Mouse (Mus musculus): ENCODE results near the gene Reg4. TPM values are rescaled to one million over a fixed set of nuclear protein-coding genes. Genes with fewer than 3 reads are reported as not detected.

The Reg4 gene
- polyA plus RNA-seq, 1 experiment from 2014 or later = not detected

DNA sequence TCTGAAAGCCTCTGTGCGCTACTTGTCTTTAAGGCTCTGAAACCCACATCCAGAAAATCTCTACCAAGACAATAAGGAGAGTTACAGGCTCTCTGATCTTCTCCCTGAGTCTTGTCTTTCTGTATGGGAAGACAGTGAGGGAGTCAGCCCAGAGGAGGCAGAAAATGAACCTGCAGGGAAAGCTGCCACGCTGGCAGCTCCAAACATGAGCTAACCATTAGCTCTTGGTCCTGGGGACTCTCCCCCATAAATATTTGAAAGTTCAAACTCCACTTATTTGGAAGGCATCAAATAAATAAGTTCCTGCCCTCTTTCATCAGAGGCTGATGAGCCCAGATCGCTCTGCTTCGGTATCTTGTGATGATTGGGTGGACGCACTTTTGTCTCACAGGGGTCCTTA, 61.2 kb downstream of the Reg4 start:
- Histone ChIP-seq H3K9me3 (replicated peaks) (no peaks in the 10 kb centered on the region), H3K4me3 (no peak overlapping the region), H3K36me3 (no peaks in the 10 kb centered on the region), H3K9ac (no peak overlapping the region), H3K27me3 (replicated peaks) (0 out of 2 replicates have a peak, but pooled peaks cover 10% of the 10 kb centered on the region), H3K27ac (ENCODE audit: poor library complexity, severe bottlenecking) (no peak overlapping the region), H3K4me1 (replicated peaks) (peaks cover 18% of the 10 kb centered on the region), H3K4me2 (no peak overlapping the region)
- no peak for ATAC-seq (ENCODE audit: insufficient number of reproducible peaks, low FRiP score)
- 83% methylated on average over 5 of the region's 5 CpGs for WGBS

Other genes starting within 250 kb of the Reg4 start
- 16.7 and 17.7 TPM in 2 replicates for gene Notch2, start 208.6 kb upstream of the Reg4 start, polyA plus RNA-seq (2016; fragmentation: Nextera tagmentation; extraction: Ambion mirVana)
- not detected in 2 replicates for gene Adam30, start 61.5 kb upstream of the Reg4 start, polyA plus RNA-seq (2016; fragmentation: Nextera tagmentation; extraction: Ambion mirVana)
- 10.0 and 10.7 TPM in 2 replicates for gene Hmgcs2, start 58.3 kb downstream of the Reg4 start, polyA plus RNA-seq (2016; fragmentation: Nextera tagmentation; extraction: Ambion mirVana)
- 89.5 and 93.7 TPM in 2 replicates for gene Phgdh, start 117.8 kb downstream of the Reg4 start, polyA plus RNA-seq (2016; fragmentation: Nextera tagmentation; extraction: Ambion mirVana)
- 8.0 and 8.3 TPM in 2 replicates for gene Zfp697, start 160.3 kb downstream of the Reg4 start, polyA plus RNA-seq (2016; fragmentation: Nextera tagmentation; extraction: Ambion mirVana)
- not detected in 2 replicates for gene Gm4450, start 235.0 kb downstream of the Reg4 start, polyA plus RNA-seq (2016; fragmentation: Nextera tagmentation; extraction: Ambion mirVana)

All from heart, embryonic 12.5 days (tissue).